Mouse (Mus musculus) retina, adult 2 months (tissue): ENCODE data around the gene Zrsr1.

Experiments
- DNase-seq: peaks from one replicate; pipeline ENCODE4 v3.0.0-alpha.2; 2012; ENCODE audit warnings: low read depth, low spot score

The Zrsr1 gene

GRCm38 (mm10) chr11:23008181-23008823, 36.5 kb downstream of the Zrsr1 start:
- peak; percentile 77 for DNase-seq

GRCm38 (mm10) chr11:23008824-23009200, 37.0 kb downstream of the Zrsr1 start:
- DNase-seq: no peak

DNA sequence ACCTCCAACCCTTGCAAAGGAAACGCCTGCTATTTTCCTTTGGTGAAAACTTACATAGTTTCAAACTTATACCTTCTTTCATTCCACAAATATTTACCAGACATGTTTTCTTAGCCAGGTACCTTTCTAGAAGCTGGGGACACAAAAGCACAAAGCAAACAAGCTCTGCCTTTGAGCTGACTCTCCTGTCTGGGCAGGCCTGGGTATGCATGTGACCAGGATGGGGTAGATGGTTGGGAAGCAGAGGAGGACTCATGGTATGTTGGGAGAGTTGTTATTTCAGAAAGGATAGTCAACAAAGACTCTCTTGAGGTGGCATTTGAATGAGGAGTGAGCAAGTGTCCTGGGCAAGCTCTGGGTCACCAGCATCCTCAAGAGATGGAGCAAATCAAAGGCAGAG, 41.3 kb downstream of the Zrsr1 start:
- DNase-seq: no peak

- DNase-seq: no peak
Measured at GRCm38 (mm10) chr11:23013580-23014294, 41.9 kb downstream of the Zrsr1 start.

DNA sequence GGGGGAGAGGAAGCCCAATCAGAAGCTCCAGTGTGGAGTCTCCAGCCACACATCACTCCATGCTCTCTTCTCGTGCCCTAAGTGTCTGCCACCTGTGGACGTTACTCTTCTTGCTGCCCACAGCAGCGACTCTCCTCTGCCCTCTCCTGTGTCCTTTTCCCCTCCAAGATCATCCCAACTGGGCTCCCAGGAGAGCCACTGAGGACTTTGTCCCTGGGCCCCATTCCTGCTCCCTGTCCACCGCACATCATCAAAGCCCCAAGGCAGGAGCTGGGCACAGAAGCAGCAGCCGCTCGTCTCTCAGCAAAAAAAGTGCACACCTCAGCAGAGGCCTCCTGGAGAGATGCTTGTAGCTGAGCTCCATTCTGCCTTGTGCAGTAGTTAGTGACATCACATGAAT, 43.2 kb downstream of the Zrsr1 start:
- DNase-seq: no peak

GRCm38 (mm10) chr11:23017943-23018342, 46.1 kb downstream of the Zrsr1 start:
- no peak for DNase-seq

DNA sequence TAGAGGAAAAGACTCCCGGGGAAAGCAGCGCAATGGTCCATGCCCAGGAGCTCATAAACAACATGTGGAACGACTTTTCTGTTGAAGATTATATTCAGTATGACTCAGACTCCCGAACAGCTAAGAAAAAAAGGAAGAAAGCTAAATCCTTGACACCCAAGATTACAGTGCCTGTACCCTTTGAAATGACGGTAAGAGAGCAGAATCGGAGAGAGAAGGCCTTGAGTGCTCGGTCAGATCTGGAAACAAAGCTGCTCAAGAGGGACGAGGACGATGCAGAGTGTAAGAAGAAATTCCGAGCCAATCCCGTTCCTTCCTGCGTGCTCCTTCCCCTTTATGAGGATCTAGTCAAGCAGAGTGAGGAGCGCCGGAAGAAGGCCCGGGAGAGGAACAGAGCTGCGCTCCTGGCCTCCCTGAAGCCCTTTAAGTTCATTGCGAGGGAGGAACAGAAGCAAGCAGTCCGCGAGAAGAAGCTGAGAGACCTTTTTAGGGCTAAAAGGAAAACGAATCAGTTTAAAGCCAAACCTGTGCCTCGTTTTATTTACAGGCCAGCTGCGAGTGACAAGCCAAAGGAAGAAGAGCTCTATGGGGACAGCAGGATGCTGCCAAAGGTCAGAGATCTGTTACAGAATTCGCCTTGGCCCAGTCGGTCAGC, 48.4 kb downstream of the Zrsr1 start:
- no peak for DNase-seq

GRCm38 (mm10) chr11:23020841-23021240, 49.0 kb downstream of the Zrsr1 start:
- DNase-seq: no peak

GRCm38 (mm10) chr11:23023155-23023554, 51.4 kb downstream of the Zrsr1 start:
- no peak for DNase-seq

GRCm38 (mm10) chr11:23024169-23024568, 52.4 kb downstream of the Zrsr1 start:
- DNase-seq: no peak
